Mouse (Mus musculus): ENCODE data around the gene Vmo1.

Vmo1 gene

GRCm38 (mm10) chr11:70472716-70473115, 41.7 kb downstream of the Vmo1 start:
- DNase-seq (ENCODE audit: inconsistent ontology term) = no peak

GRCm38 (mm10) chr11:70469764-70470163, 44.7 kb downstream of the Vmo1 start:
- DNase-seq (ENCODE audit: inconsistent ontology term) = no peak

- peak; percentile 51 for DNase-seq (ENCODE audit: inconsistent ontology term)
These were observed 46.4 kb downstream of the Vmo1 start for GRCm38 (mm10) chr11:70467902-70468619.

GRCm38 (mm10) chr11:70465824-70466223, 48.6 kb downstream of the Vmo1 start:
- DNase-seq (ENCODE audit: inconsistent ontology term) = peak; percentile 30

- no peak for DNase-seq (ENCODE audit: inconsistent ontology term)
These were observed 49.2 kb downstream of the Vmo1 start for GRCm38 (mm10) chr11:70465211-70465610.

- DNase-seq (ENCODE audit: inconsistent ontology term) = no peak
These were observed 50.4 kb downstream of the Vmo1 start for GRCm38 (mm10) chr11:70463970-70464369.

All from Muller cell, postnatal 12 days (primary cell).